Mouse (Mus musculus) T-cell, adult 2 months (primary cell): ENCODE measurements around the gene Hmx2.

Experiments used
- DNase-seq: peaks from one replicate; pipeline ENCODE4 v3.0.0; 2022; ENCODE audit warnings: low spot score

The Hmx2 gene

GRCm38 (mm10) chr7:131556541-131557271, 8.1 kb downstream of the Hmx2 start:
- DNase-seq, result no peak

GRCm38 (mm10) chr7:131557751-131558150, 9.2 kb downstream of the Hmx2 start:
- no peak for DNase-seq

- peak; percentile 93 for DNase-seq
These were observed 11.6 kb downstream of the Hmx2 start, which contains the start of gene Bub3 for GRCm38 (mm10) chr7:131559986-131560696. Gene Bub3, plus strand, starts transcription at chr7:131560222.

- no peak for DNase-seq
These were observed 12.1 kb downstream of the Hmx2 start for GRCm38 (mm10) chr7:131560697-131561042.

- no peak for DNase-seq
These were observed 26.7 kb downstream of the Hmx2 start for GRCm38 (mm10) chr7:131575246-131575645.

- DNase-seq, result no peak
These were observed 33.6 kb downstream of the Hmx2 start for GRCm38 (mm10) chr7:131582178-131582577.

- no peak for DNase-seq
These were observed 37.0 kb downstream of the Hmx2 start for GRCm38 (mm10) chr7:131585551-131585950.

- DNase-seq, result no peak
These were observed 49.4 kb downstream of the Hmx2 start for GRCm38 (mm10) chr7:131597779-131598482.

GRCm38 (mm10) chr7:131598483-131598824, 49.9 kb downstream of the Hmx2 start:
- DNase-seq, result no peak

GRCm38 (mm10) chr7:131602106-131602505, 53.5 kb downstream of the Hmx2 start:
- DNase-seq, result no peak

GRCm38 (mm10) chr7:131603186-131603585, 54.6 kb downstream of the Hmx2 start:
- DNase-seq, result no peak

- no peak for DNase-seq
These were observed 56.4 kb downstream of the Hmx2 start for GRCm38 (mm10) chr7:131604946-131605345.

- DNase-seq, result no peak
These were observed 56.9 kb downstream of the Hmx2 start for GRCm38 (mm10) chr7:131605481-131605880.
